Mouse (Mus musculus): ENCODE data around the gene Adpgk.
"Not testable (repeated sequence)": the region's sequence is repeated elsewhere in the genome, so short reads cannot be mapped to it uniquely, and the experiment has no call there.

The Adpgk gene

DNA sequence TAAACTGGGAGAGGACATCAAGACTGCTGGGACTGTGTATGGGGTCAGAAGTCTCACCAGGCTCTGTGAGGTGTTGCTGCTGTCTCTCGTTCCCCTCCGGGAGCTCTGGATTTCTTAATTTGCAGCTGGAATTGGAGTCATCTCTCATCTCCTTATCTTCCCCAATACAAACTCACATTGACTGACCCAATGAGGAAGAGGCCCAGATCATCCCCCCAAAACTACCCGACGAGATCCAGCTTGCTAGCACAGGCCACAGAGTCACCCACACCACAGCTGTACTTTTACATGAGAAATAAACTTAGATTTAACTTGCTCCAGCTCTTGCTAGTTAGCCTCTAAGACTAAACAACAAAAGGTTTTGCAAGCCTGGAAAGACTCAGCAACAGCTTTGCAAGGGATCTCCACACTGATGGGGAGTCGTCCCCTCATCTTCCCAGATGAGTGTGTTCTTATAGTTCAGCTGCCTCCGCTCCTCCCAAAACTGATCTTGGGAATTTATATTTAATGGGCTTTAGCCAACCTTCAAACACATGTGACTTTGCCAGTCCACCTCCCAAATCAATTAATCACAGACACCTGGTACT is 1.7 kb upstream of the Adpgk start:
- DNase-seq (ENCODE audit: low spot score): no peak

DNA sequence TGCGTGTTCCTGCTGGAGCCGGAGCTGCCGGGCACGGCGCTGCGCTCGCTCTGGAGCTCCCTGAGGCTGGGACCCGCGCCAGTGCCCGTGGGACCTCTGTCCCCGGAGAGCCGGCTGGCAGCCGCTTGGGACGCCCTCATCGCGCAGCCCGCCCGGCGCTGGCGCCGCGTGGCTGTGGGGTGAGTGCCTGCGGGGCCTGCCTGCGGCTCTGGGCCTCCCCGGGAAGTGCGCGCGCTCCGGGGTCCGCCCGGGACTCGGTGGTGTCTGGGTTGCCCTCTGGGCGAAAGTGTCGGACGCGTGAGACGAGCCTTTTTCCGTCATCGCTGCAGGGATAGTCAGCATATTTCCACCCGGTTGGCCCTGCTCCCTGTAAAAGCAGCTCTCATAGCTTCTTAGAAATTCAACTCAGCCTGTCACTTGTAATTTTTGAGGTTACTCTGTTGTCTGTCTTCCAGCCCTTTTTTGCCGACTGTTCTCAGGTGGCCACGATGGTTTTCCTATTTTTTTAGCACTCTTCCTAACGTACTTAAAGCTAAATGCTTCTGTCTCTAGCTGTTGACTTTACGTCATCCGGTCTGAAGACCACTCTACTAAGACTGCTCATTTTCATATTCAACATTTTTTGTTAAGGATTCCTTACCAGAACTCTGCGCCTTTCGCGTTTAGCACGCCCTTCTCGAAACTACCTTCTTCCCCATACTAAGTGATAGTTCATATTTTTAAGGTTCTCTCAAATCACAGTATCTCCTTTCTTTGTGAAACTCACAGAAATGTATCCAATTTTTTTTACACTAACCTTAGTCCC is 532 bp downstream of the Adpgk start:
- no peak for DNase-seq (ENCODE audit: low spot score)

DNA sequence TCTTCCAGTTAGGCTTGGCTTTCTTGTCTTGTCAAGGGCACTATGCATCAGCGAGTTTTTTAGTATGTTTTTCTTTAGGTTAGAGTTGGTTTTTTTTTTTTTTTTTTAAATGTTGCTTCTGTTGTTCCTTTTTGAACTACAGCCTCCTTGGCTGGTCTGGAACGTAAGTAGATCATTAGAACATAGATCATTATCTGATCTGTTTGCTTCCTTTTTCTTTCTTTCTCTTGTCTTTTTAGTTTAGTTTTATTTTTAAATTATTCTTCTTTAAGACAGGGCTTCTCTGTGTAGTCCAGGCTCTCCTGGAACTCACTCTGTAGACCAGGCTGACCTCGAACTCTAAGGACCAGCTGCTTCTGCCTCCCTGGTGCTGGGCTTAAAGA is 1.1 kb downstream of the Adpgk start:
- no peak for DNase-seq (ENCODE audit: low spot score)

DNA sequence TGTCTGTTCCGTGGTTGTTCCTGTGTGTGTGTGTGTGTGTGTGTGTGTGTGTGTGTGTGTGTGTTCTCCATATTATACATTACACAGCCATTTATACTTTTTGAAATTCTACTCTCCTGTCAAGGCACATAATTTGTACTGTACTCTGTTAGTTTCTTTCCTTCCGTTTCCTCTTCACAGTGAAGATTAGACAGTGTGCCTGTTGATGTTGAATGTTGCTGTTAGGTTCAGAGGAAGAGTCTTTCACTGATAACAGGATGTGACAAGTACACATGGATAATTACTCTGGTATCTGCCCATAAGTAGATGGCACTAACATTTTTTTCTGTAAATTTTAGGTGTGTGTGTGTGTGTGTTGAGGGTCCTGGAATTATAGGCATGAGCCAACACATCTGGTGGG is 5.1 kb downstream of the Adpgk start:
- no peak for DNase-seq (ENCODE audit: low spot score)

DNA sequence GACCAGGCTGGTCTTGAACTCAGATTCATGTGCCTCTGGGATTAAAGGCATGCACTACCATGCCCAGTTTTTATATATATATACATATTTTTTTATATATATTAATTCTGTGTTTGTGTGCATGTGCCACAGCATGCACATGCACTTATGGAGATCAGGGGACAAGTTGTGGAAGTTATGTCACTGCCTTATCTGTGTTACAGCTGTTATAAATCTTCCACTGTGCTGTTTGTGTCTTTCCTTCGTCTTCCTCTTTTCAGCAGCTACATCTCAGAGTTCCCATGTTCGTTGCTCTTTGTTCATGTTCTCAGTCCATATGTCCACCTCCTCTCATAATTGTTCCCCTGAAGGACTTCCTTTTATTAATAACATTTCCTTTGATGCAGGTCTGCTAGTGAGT is 16.5 kb downstream of the Adpgk start:
- DNase-seq (ENCODE audit: low spot score): no peak

DNA sequence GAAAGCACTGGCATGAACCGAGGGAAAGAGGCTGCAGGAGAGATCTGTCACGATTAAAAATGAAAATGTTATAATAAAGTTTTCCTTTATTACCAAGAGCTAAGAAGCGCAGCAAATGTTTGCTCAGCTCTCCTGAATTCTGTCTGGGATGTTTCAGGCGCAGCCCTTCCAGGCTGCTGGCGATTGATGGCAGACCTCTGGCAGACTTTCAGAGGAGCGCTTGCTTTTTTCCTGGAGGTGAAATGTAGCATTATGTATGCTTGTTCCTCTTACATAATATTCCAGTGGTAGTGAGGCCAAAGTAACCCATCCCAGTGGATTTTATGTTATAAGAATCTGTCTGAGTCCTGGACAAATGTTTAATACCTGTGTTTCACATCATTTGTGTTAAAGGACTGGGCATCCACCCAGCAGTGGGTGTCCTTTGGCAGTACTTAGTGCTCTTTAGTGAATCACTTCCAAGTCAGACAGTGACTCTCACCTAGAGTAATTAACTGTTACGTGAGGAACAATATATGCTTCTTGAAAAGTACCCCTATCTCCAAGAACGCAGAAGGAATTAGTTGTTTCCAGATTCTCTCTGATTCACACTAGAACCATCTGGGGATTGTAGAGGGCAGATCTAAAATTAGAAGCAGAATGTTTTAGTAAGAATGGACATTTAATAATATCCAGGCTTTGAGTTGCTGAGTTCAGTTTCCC is 19.4 kb downstream of the Adpgk start:
- DNase-seq (ENCODE audit: low spot score): no peak

DNA sequence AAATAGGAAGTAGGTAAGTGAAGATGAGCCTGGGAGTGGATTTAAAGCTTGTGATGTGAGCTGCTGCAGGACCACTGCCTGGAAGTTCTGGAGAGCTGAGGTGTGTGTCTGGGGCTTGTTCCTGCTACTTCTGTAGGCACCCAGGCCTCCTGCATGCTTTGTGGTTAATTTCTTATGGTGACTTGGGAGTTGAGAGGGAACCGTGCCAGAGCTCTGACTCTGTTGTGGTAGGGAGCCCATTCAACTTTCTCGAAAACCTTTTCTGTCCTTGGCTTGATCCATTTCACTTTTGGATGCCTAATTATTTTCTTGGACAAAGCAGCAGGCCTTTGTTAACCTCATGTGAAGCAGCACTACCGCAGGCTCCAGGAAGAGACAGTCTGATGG is 19.9 kb downstream of the Adpgk start:
- no peak for DNase-seq (ENCODE audit: low spot score)

DNA sequence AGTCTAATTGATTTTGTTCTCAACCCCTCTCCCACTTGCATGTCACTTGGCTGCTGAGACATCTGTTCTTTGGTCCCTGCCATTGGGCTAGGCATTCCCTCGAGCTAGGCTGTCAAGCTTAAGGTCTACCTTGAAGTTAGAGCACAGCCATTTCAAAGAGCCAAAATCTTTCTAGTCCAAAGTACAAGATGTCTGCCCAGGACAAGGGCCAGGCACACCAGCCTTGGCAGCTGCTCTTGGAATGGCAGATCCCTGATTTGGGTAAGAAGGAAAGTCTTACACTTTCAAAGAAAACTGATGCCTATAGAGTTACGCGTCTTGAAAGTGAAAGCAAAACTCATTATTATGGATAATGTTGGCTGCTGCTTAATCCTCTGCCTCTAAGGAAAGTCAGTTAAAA is 24.8 kb downstream of the Adpgk start:
- DNase-seq (ENCODE audit: low spot score): no peak

DNA sequence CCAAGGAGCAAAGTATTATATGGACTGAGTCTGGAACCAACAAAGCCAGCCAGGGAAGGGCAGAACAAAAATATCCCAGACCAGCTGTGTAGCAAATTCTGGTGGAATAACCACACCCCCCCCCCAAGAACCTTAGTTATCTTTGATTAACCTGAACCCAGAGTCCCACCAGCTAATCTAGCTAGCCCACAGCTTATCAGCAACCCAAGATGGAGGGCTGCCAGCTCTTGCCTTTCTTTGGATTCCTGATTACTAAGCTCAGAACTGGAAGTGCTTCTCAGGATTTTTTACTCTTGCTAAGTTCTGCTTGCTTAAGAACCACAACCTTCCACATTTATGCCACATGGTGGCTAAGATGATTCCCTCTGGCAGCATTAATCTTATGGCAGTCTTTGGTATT is 33.0 kb downstream of the Adpgk start:
- DNase-seq (ENCODE audit: low spot score): no peak

DNA sequence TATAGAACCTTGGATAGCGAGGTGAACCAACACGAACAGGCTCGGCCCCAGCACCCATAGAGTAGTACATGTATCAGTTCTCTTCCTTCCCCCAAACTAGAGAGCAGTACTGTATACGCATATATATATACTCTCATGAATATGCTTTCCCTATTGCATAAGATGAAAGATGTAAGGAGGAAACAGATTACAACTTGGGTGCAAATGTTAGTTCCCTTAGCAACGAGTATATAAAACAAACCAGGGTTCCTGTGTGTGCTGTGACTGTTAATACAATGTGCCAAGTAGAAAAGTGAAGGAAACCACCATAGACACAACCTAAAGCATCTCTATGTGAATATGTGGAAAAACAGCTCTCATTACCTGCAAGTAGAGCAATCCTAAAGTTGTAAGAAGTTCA is 38.7 kb downstream of the Adpgk start:
- DNase-seq (ENCODE audit: low spot score): no peak

DNA sequence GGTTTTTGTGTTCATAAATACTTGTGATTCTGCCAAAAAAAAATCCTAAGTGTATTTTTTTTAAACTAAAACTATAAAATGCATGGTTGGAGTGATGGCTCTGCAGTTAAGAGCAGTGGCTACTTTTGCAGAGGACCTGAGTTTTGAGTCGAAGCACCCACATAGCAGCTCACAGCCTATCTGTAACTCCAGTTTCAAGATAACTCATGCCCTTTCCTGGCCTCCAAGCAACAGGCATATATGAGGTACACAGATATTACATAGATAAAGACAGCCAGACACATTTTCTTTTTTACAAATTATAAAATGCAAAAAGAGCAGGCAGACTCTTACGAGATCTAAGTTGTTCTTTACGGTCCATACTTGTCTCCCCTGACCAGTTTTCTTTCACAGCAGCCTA is 45.2 kb downstream of the Adpgk start:
- DNase-seq (ENCODE audit: low spot score): no peak

DNA sequence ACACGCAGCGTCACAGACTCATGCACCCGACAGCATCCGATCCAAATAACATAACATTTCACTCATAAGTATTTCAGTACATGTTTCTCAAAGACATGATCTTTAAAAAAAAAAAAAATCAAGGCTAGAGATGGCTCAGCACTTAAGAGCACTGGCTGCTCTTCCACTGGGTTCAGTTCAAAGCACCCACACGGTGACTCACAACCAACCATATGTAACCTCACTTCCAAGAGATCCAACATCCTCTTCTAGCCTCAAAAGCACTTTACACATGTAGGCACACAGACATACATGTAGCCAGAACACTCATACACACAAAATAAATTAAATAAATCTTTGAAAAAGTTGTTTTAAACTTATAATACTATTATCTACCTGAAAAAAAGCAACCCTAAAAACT is 46.5 kb downstream of the Adpgk start:
- DNase-seq (ENCODE audit: low spot score): no peak

DNA sequence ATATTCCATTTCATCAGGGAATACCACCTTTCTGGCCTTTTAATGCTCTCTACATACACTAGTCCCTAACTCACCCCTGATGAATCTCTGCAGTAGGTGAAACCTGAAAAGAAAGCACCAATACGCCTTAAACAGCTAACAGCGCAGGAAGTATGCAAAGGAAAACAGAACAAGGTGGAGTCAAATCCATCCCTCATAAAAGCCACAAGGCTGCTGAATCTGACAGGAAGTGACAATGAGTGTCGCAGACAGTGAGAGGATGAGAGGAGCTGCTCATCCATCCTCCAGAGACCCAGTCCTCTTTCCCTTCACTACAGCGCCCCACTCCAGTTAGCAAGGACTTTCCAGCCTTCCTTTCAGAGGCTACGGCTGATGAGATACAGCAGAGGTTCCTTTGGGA is 47.1 kb downstream of the Adpgk start:
- no peak for DNase-seq (ENCODE audit: low spot score)

DNA sequence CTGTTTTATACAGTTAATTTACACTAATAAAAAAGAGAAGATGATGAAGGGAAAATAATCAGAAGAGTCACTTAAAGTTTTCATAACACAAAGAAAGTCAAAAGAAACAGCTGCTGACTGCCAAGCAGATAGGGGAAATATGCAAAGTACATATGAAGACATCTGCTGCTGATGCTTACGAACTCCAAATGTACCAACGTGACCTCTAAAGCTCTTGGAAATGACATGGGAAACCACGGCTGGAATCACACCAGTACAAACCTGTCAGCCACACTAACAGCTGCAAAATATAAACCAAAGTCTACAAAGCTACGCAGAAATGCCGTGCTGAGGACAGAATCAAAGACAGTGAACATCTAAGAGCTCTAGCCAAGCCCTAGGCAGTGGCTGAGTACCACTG is 47.7 kb downstream of the Adpgk start:
- no peak for DNase-seq (ENCODE audit: low spot score)

DNA sequence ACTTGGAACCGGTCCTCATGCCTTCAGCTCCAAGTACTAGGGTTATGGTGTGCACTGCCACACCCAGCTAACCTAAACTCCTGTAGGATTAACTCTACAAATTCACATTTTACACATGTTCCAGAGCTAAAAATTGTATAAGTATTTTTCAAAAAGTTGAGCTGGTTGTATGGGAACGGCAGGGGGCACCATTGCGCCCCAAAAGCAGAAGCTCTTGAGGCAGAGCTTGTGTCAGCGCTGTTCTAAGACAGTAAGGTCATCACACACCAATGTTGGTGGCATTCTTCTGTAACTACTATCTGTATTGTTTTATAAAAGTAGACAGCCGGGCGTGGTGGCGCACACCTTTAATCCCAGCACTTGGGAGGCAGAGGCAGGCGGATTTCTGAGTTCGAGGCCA is 48.6 kb downstream of the Adpgk start:
- peak; percentile 42 for DNase-seq (ENCODE audit: low spot score)

DNA sequence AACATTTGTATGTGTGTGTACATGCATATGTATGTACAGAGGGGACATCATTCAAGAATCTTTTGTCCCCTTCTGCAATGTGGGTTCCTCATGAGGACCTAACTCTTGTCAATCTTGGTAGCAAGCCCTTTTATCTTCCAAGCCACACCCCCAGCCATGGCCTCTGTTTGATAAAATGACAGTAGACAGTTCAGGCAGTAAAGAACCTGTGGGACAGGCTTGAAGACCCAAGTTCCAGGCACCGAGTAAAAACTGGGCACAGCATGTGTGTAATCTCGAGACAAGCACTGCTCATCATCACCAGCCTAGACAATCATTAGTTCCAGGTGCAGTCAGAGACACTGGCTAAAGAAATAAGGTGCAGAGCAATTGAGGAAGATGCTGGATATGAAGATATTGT is 54.8 kb downstream of the Adpgk start:
- DNase-seq (ENCODE audit: low spot score): no peak

DNA sequence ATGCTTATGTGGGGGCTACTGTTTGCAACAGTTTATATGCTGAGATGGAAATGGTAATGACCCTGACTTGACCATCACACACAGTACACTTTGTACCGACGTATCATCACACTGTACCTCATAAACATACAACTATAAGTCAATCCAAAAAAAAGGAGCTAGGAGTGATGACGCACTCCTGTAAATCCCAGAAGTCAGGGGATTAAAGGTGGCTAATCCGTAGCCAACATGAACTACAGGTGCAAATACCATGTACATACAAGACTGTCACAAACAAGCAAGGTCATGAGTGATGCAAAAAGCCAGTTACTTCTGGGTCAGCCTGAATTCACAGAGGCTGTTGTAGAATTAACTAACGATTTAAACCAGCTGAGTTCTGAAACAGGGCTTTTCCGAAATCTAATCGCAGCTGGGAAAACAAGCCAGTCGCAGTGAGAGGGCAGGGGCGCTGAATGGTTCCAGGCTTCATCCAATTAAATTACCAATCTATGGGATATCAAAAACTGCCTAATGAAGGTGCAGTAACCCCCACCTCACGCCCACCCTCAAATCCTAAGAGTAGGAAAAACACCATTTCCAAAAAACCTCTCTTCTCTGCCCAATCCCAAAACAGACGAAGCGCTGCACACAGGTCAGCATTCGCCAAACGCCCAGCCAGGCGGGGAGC is 61.4 kb downstream of the Adpgk start:
- peak; percentile 47 for DNase-seq (ENCODE audit: low spot score)

DNA sequence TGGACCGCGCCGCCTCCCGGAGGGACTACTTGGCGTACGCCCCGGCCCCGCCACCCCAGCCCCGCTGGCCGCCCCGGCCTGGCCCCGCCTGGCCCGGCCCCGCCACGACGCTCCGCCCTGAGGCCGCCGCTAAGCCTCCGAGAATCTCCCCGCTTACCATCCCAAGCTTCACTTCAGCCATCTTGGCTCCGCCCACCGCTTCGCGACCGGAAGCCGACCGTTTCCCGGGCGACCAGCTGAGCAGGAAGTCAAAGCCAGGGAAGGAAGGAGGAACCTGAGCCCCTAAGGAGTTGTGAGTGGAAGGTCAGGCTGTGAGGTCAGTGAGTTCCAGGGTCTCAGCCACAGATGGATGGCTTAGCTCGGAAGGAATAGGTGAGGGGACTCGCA is 61.9 kb downstream of the Adpgk start, which contains the start of gene Bbs4:
Gene Bbs4, minus strand, starts transcription at position 256 of the 387 bp plus-strand sequence.
- DNase-seq (ENCODE audit: low spot score): peak; percentile 91

DNA sequence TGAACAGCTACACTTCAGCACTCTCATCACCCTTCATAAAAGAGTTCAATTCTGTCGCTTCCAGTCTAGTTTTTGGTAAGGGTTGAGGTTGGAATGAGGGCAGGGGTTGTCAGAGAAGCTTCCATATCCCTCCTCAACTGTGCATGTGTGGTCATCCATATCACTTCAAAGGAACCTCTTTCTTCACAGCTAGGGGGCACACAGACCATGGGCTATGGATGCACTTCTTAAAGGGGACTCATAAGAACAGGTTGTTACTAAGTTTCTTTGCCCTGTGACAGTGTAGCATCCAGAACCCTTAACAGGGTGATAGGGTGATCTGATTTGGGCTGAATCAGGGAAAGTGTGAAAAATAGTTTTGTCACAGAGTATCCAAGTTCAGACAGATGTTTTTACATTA is 66.7 kb downstream of the Adpgk start:
- DNase-seq (ENCODE audit: low spot score): not testable (repeated sequence)

DNA sequence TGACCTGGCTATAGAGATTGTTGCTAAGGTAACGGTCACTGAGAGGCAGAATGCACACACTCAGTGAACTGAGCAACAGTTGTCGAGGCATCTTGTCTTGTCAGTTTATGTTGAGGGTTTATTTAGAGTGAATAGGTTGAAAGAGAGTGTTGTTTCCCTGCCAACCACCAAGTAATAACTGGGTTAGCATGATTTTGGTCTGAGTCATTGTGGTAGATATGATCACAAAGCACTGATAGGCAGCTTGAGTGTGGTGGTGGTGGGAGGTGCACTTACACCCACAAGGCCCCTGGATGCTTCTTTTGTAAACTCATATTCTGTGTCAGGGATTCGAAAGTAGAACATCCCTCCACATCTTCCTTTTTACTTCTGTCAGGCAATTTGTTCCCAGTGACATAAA is 69.1 kb downstream of the Adpgk start:
- not testable (repeated sequence) for DNase-seq (ENCODE audit: low spot score)

DNA sequence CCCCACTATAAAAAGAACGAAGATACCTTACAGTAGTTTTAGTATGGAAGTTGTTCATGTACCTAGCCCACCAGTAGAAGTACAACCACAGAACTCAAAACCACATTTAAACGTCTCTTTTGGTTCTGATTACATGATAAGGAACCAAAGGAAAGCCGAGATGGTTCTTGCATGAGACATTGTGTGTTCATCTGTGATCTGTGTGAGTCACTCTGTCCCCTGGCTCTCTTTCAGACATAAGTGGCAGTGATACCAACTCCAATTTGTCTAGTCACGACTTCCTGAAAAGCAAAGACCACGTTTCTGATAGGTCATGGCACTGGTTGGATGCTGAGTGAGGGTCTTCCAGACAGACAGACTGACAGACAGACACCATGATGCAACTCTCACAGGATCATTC is 77.9 kb downstream of the Adpgk start:
- DNase-seq (ENCODE audit: low spot score): no peak

DNA sequence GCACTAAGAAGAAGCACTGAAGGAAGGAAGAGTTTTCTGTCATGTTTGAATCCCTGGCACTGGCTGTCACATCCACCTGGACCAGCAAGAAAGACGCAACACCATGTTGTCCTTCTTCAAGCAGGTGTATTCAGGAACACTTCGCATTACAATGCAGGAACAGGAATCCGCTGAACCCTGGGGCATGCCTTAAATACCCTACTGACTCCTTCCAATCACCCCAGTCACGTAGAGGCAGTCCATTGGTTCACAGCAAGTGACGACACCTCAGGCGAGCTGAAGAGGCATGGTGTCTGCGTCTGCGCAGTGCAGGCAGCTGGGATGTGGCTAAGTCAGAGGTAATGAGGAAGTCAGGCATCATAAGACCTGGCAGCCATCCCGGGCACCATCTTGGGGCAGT is 78.3 kb downstream of the Adpgk start:
- no peak for DNase-seq (ENCODE audit: low spot score)

Data from MN1 (cell line).